Comparison of ENCODE assay signal across 8 mouse cellular contexts in genomic region chr16:77444006-77444405, GRCm38 (mm10).
A peak's percentile ranks its signal among the peaks of the same experiment; 100 is the strongest.
DNase-seq lines count a peak whose midpoint lies in the region; ATAC-seq lines count a peak whose summit lies in the region.

No protein-coding gene starts in this region.

- intact Hi-C loops in gastrocnemius, postnatal 36 days (cut with DNase I): loop anchor here (5.0 to 10.0 kb wide), 2 partner anchors 192 to 279 kb away; no protein-coding TSS in a partner anchor

- H3K27me3 ChIP-seq in heart, embryonic 15.5 days: no peaks in the 10 kb centered on the region
- H3K27me3 ChIP-seq in kidney, embryonic 15.5 days: no peaks in the 10 kb centered on the region

- no peak overlapping the region for H3K27ac ChIP-seq in heart, embryonic 15.5 days
- no peak overlapping the region for H3K27ac ChIP-seq in kidney, embryonic 15.5 days

- H3K4me2 ChIP-seq in heart, embryonic 15.5 days: no peak overlapping the region
- H3K4me2 ChIP-seq in kidney, embryonic 15.5 days: no peak overlapping the region

- no peak overlapping the region for H3K9ac ChIP-seq in heart, embryonic 15.5 days
- H3K9ac ChIP-seq in kidney, embryonic 15.5 days: no peak overlapping the region

- H3K4me3 ChIP-seq in heart, embryonic 15.5 days: no peak overlapping the region
- no peak overlapping the region for H3K4me3 ChIP-seq in kidney, embryonic 15.5 days (replicated peaks)

- H3K4me1 ChIP-seq in heart, embryonic 15.5 days (replicated peaks): peaks cover 7% of the 10 kb centered on the region
- H3K4me1 ChIP-seq in kidney, embryonic 15.5 days: no peaks in the 10 kb centered on the region

- H3K9me3 ChIP-seq in heart, embryonic 15.5 days (replicated peaks): no peaks in the 10 kb centered on the region
- no peaks in the 10 kb centered on the region for H3K9me3 ChIP-seq in kidney, embryonic 15.5 days (replicated peaks)

- no peaks in the 10 kb centered on the region for H3K36me3 ChIP-seq in heart, embryonic 15.5 days
- H3K36me3 ChIP-seq in kidney, embryonic 15.5 days: no peaks in the 10 kb centered on the region

- peak; percentile 58 for DNase-seq in gastrocnemius, adult 18-20 months (ENCODE audit: low spot score)
- DNase-seq in gastrocnemius, postnatal 36 days: no peak
- peak; percentile 71 for DNase-seq in ES-CJ7 (ENCODE audit: low read depth, low spot score)
- peak; percentile 49 for DNase-seq in cerebellum, adult 9-11 months
- DNase-seq in mesoderm, embryonic 11.5 days (ENCODE audit: low read depth, low spot score): peak; percentile 76
- DNase-seq in natural killer cell, adult 2 months (ENCODE audit: low spot score in 2 of 2): no peak

- ATAC-seq in heart, embryonic 15.5 days (replicated peaks; ENCODE audit: insufficient number of reproducible peaks, insufficient read depth, low FRiP score, low read depth): peak; percentile 67; the same call in 1 of the 2 replicates
- ATAC-seq in kidney, embryonic 15.5 days (replicated peaks; ENCODE audit: low FRiP score): peak; percentile 90

- WGBS in heart, embryonic 15.5 days: 29% methylated on average over 4 of the region's 4 CpGs
- 25% methylated on average over 4 of the region's 4 CpGs for whole genome bisulfite sequencing in kidney, embryonic 15.5 days

Comparison
In these comparisons a context has a peak if more than half of its experiments do, and no peak if none do; other contexts are left out.
1. DNase-seq: peak in gastrocnemius, adult 18-20 months (single experiment), ES-CJ7 (single experiment), cerebellum, adult 9-11 months (single experiment) and mesoderm, embryonic 11.5 days (single experiment); none in gastrocnemius, postnatal 36 days (0 of 2) and natural killer cell, adult 2 months (0 of 2).